Mouse (Mus musculus) heart, adult 10 weeks (tissue): Measurements from ENCODE around the gene L1cam. TPM values are rescaled to one million over a fixed set of nuclear protein-coding genes. Genes with fewer than 3 reads are reported as not detected.

ENCODE experiments used
- polyA plus RNA-seq: library from polyadenylated mRNA; stranded (reverse); fragments of 350-450 nt; fragmentation: Illumina TruSeq; extraction: RNeasy Lipid Tissue Mini Kit (QIAGEN cat#74804); gene quantifications from one replicate; pipeline ENCODE4 v1.2.3, GENCODE M21; 2014; ENCODE audit warnings: low read depth, low replicate concordance

L1cam gene
- 2.0 TPM for polyA plus RNA-seq

DNA sequence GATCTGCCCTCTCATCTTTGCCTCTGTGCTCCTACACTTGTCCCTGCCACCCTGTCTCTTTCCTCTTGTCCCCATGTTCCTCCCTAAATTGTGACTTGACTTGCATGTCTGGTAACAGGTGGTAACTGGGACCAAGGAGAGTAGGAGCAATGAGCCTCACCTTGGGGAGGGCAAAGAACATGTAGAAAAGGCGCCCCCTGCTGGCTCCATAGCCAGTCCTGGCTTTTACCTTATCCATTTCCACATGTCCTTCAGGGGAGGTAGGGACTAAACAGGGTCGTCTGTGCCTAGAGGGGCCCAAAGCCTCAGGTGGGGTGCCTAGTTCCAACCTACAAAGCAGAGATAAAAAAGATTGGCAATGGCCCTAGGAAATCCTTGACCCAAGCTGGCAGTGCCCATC is at the start of gene L1cam:
L1cam (minus strand) TSS at position 387 of the 400 bp plus-strand sequence.

DNA sequence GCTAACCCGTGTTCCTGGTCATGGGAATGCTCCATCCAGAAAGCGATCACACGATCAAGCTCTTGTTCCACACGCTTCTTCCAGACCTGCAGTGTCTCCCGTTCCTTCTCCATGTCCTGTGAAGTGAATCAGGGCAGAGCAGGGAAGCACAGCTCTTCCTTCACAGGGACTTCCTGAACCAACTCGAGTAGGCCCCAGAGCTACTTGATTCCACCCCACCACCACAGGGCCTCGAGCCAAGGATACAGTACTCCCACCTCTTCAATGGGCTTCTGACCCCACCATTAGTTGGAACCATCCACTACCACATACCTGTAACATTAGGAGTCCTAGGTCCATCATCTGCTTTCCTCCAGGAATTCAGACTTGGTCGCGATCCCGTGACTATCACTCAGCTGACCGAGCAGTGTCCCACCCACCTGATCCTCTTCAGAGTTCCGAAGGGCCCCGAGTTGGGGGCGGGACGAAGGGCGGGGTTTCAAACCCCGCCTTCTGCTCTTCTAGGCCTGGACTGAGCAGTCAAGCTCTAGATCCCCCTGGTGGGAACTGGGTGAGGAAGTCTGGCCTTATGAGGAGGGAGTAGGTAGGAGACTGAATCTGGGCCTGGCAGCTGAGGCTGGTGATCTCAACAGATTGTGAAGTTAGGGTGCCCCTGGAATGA is 34.6 kb upstream of the L1cam start, which contains the start of gene Renbp:
Renbp (minus strand) TSS at position 449 of the 661 bp plus-strand sequence.

DNA sequence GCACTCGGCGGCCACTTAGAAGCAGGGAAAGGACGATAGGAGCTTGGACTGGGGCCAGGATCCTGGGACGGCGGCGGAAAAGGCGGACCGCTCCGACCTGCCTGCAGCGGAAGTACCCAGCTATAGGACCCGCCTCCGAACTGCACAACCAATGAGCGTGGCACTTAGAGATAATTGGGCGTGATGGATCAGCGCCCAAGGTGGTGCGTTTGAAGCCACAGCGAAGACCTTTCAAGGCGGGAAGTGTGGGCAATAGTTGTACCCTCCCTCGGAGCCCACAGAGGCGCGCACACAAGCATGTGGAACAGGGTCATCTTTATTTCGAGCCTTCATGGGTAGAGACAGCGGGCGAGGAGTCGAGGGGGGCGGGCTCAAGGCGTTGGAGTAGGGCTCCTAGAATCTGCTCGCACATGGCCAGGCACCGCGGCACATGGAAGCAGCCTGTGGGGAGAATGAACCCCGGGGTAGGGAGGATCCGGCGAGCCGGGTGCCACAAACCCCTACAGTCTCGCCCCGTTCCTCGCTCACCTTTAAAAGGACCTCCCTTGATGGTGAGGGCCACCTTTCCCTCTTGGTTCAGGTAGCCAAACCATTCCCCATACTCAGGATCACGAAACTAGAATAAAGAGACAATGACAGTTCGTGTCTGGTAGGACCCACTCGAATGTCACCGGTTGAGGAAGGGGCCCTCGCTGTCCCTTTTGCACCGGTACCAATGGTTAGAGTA is 26.1 kb upstream of the L1cam start, which contains the start of the genes Arhgap4 and Naa10:
Arhgap4 (minus strand) TSS at position 48 of the 727 bp plus-strand sequence.
Naa10 (minus strand) TSS at position 122 of the 727 bp plus-strand sequence.

DNA sequence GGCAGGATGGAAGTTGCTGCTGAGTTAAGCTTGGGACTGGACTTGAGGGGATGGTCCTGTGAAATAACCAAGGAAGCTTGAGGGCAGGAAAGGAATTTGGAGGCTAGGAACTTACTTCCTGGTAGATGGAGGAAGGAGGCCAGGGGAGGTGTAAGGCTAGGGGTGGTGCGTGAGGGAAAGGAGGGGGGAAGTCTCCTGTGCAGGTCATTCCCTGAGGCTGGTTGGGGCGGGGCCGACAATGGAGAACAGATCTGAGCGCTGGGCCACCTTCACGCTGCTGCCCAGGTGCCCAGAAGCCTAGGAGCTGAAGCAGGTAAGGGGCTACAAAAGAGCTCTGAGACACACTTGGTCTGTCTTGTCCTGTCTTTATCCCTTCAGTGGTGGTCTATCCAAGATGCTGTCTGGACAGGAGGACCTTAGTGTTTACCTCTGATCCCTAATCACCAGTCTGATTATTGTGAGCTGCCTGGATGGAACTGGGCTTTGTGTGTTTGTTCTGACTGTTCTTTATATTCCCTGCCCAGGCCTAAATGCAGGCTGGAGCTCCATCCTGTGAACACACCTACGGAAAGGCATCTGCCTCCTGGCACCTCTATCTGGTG is 4.3 kb downstream of the L1cam start, which contains the start of gene Avpr2:
Avpr2 (plus strand) TSS at position 552 of the 602 bp plus-strand sequence.

DNA sequence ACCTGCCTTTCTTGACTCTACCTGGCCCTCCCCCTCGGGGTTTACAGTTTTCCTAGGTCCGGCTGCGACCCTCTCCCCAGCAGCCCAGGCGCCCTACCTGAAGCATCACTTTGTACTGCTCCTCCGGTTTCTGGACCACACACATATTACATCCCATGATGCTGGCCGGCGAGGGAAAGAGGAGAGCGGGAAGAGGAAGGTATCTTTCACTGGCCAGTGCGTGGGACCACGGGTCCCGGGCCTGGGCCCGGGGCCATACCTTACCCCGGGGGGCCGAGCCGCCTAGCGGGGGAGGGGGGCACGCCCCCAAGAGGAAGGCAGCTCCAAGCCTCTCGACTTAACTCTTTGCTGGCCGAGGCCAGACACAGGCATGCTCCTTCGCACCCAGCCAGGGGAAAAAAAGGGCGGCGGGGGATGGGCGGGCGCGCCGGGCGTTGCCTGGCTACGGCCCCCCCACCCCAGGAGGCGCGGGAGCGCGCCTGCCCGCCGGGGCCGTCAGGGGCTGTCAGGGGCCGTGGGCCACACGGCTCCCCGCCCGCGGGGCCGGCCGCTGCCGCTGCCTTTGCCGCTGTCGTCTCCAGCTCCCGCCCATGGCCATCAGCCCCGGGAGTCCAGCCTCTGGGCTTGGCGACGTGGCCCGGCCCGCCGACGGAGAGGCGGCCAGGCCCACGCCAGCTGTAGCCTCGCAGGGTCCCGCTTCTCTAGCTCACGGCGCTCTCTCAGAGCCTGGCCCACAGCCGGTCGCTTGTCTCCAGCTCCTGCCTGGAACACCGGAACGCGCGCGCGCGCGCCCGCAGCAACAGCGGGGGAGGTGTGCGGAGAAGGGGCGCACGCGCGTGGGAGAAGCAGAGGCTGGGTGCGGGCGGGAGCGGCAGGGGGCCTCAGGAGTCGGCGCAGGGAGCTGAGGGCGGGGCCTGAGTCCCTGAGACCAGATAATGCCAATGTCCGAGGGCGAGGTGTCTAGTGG is 71.4 kb downstream of the L1cam start, which contains the start of gene Pdzd4:
Pdzd4 (minus strand) TSS at position 785 of the 967 bp plus-strand sequence.

Other genes with a start within 250 kb of the L1cam start
- 9.6 TPM for gene Pnck, start 236.0 kb downstream of the L1cam start, polyA plus RNA-seq
- 174 TPM for gene Slc6a8, start 223.0 kb downstream of the L1cam start, polyA plus RNA-seq
- gene Bcap31, start 179.9 kb downstream of the L1cam start, polyA plus RNA-seq = 79.9 TPM
- gene Abcd1, start 179.5 kb downstream of the L1cam start, polyA plus RNA-seq = 23.0 TPM
- gene Plxnb3, start 139.0 kb downstream of the L1cam start, polyA plus RNA-seq = 3.2 TPM
- 40.2 TPM for gene Srpk3, start 121.7 kb downstream of the L1cam start, polyA plus RNA-seq
- gene Idh3g, start 109.2 kb downstream of the L1cam start, polyA plus RNA-seq = 838 TPM
- 99.4 TPM for gene Ssr4, start 109.1 kb downstream of the L1cam start, polyA plus RNA-seq
- gene Pdzd4, start 71.1 kb downstream of the L1cam start, polyA plus RNA-seq = 1.2 TPM
- gene Avpr2, start 4.0 kb downstream of the L1cam start, polyA plus RNA-seq = not detected
- gene Arhgap4, start 25.8 kb upstream of the L1cam start, polyA plus RNA-seq = 1.8 TPM
- 66.2 TPM for gene Naa10, start 25.8 kb upstream of the L1cam start, polyA plus RNA-seq
- 5.6 TPM for gene Renbp, start 34.7 kb upstream of the L1cam start, polyA plus RNA-seq
- 32.9 TPM for gene Hcfc1, start 70.3 kb upstream of the L1cam start, polyA plus RNA-seq
- gene Irak1, start 127.8 kb upstream of the L1cam start, polyA plus RNA-seq = 71.6 TPM
- not detected for gene Opn1mw, start 231.4 kb upstream of the L1cam start, polyA plus RNA-seq
- gene Mecp2, start 239.3 kb upstream of the L1cam start, polyA plus RNA-seq = 20.1 TPM